Mouse (Mus musculus): ENCODE data around the gene Pramel1. TPM values are rescaled to one million over a fixed set of nuclear protein-coding genes. Genes with fewer than 3 reads are reported as not detected.
"Not testable (repeated sequence)": the region's sequence is repeated elsewhere in the genome, so short reads cannot be mapped to it uniquely, and the experiment has no call there.

The Pramel1 gene
- polyA plus RNA-seq, 1 experiment from 2014 or later, result not detected

DNA sequence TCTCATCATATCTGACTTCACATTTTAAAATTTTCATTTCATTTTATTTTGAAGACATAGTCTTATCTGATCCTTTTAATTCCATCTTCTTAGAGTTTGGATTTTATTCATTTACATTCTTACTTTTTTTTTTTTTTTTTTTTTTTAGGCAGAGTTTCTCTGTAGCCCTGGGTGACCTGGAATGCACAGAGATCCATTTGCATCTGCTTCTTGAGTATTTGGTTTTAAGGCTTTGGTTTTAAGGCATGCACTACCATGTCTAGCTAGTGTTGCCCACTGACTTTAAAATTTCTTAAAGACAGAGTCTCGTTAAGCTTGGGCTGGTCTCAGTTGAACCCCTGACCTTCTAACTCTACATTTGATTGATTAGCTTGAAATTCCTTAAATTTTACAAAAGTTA is 19.4 kb downstream of the Pramel1 start:
- no peak for ATAC-seq
- Histone ChIP-seq H3K36me3 (ENCODE audit: control insufficient read depth, insufficient read depth, low read length) (peaks cover 33% of the 10 kb centered on the region), H3K9ac (ENCODE audit: low read depth, low read length) (no peak overlapping the region), H3K27me3 (ENCODE audit: control insufficient read depth, insufficient read depth, low read depth, low read length) (no peaks in the 10 kb centered on the region), H3K27ac (ENCODE audit: low read length) (no peak overlapping the region), H3K4me2 (ENCODE audit: low read length) (no peak overlapping the region), H3K4me3 (ENCODE audit: low read depth, low read length) (no peak overlapping the region), H3K9me3 (replicated peaks; ENCODE audit: control insufficient read depth, low read length, poor library complexity, severe bottlenecking) (no peaks in the 10 kb centered on the region), H3K4me1 (ENCODE audit: control insufficient read depth, insufficient read depth, low read length) (peaks cover 5% of the 10 kb centered on the region)
- WGBS, result 98% methylated on average over 1 of the region's 1 CpGs

DNA sequence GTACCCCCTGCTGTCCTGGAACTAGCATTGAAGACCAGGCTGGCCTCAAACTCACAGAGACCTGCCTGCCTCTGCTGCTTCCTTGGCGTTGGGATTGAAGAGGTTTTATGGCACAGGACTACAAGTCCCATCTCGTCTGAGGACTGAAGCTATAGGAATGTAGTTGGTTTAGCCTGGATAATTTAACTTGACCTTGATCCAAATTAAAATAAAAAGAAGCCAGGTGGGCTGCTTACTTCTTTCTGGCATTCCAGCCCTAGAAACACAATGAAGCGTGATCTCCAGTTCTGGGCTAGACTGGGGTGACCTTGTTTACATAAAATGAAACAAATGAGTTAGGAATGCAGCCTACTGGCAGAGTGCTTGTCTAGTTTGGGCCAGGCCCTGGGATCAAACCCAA is 19.9 kb downstream of the Pramel1 start:
- no peak for ATAC-seq
- Histone ChIP-seq H3K4me1 (ENCODE audit: control insufficient read depth, insufficient read depth, low read length) (peaks cover 5% of the 10 kb centered on the region), H3K9ac (ENCODE audit: low read depth, low read length) (no peak overlapping the region), H3K27me3 (ENCODE audit: control insufficient read depth, insufficient read depth, low read depth, low read length) (no peaks in the 10 kb centered on the region), H3K4me3 (ENCODE audit: low read depth, low read length) (no peak overlapping the region), H3K36me3 (ENCODE audit: control insufficient read depth, insufficient read depth, low read length) (peaks cover 38% of the 10 kb centered on the region), H3K9me3 (replicated peaks; ENCODE audit: control insufficient read depth, low read length, poor library complexity, severe bottlenecking) (no peaks in the 10 kb centered on the region), H3K27ac (ENCODE audit: low read length) (no peak overlapping the region), H3K4me2 (ENCODE audit: low read length) (no peak overlapping the region)
- 96% methylated on average over 3 of the region's 3 CpGs for WGBS

- not testable (repeated sequence) for H3K9ac ChIP-seq (ENCODE audit: low read depth, low read length); ATAC-seq; H3K4me2 ChIP-seq (ENCODE audit: low read length); H3K27me3 ChIP-seq (ENCODE audit: control insufficient read depth, insufficient read depth, low read depth, low read length); H3K27ac ChIP-seq (ENCODE audit: low read length); H3K4me3 ChIP-seq (ENCODE audit: low read depth, low read length); H3K9me3 ChIP-seq (replicated peaks; ENCODE audit: control insufficient read depth, low read length, poor library complexity, severe bottlenecking); H3K4me1 ChIP-seq (ENCODE audit: control insufficient read depth, insufficient read depth, low read length)
- peaks cover 16% of the 10 kb centered on the region; the same call in 1 of the 2 replicates for H3K36me3 ChIP-seq (ENCODE audit: control insufficient read depth, insufficient read depth, low read length)
- WGBS, result 77% methylated on average over 5 of the region's 5 CpGs
Observed at GRCm38 (mm10) chr4:143426770-143427169, 32.5 kb downstream of the Pramel1 start.

Other genes with a start within 250 kb of the Pramel1 start
- 13.4 and 16.0 TPM in 2 replicates for gene Prdm2, start 181.4 kb upstream of the Pramel1 start, polyA plus RNA-seq (2015; fragmentation: Nextera tagmentation; extraction: Ambion mirVana)
- 36.1 and 40.2 TPM in 2 replicates for gene Pdpn, start 94.9 kb upstream of the Pramel1 start, polyA plus RNA-seq (2015; fragmentation: Nextera tagmentation; extraction: Ambion mirVana)
- 0.40 and 0.52 TPM in 2 replicates for gene Lrrc38, start 44.7 kb upstream of the Pramel1 start, polyA plus RNA-seq (2015; fragmentation: Nextera tagmentation; extraction: Ambion mirVana)
- gene Pramef8, start 18.0 kb downstream of the Pramel1 start, polyA plus RNA-seq (2015; fragmentation: Nextera tagmentation; extraction: Ambion mirVana), result 25.2 and 27.0 TPM in 2 replicates
- not detected in 2 replicates for gene Oog4, start 55.9 kb downstream of the Pramel1 start, polyA plus RNA-seq (2015; fragmentation: Nextera tagmentation; extraction: Ambion mirVana)
- not detected in 2 replicates for gene Gm13043, start 116.9 kb downstream of the Pramel1 start, polyA plus RNA-seq (2015; fragmentation: Nextera tagmentation; extraction: Ambion mirVana)
- not detected in 2 replicates for gene Gm13040, start 141.5 kb downstream of the Pramel1 start, polyA plus RNA-seq (2015; fragmentation: Nextera tagmentation; extraction: Ambion mirVana)
- gene BC080695, start 157.3 kb downstream of the Pramel1 start, polyA plus RNA-seq (2015; fragmentation: Nextera tagmentation; extraction: Ambion mirVana), result not detected in 2 replicates
- gene Gm13057, start 157.3 kb downstream of the Pramel1 start, polyA plus RNA-seq (2015; fragmentation: Nextera tagmentation; extraction: Ambion mirVana), result not detected in 2 replicates
- not detected in 2 replicates for gene Gm13083, start 220.6 kb downstream of the Pramel1 start, polyA plus RNA-seq (2015; fragmentation: Nextera tagmentation; extraction: Ambion mirVana)